Comparison of ENCODE assay signal across 32 mouse cellular contexts in genomic region chr9:10457900-10458299, GRCm38 (mm10).
A peak's percentile ranks its signal among the peaks of the same experiment; 100 is the strongest.
DNase-seq lines count a peak whose midpoint lies in the region; ATAC-seq and TF ChIP-seq lines count a peak whose summit lies in the region.
"Had no signal": no experiment of that assay in that cellular context is flagged by ENCODE, and none has a peak within 500 bp of the region (broad histone marks: within the 10 kb centered on the region; RNA-seq: fewer than 3 reads in every experiment).

No protein-coding gene starts in this region.

- 40% methylated on average over 3 of the region's 3 CpGs for WGBS in kidney, postnatal 0 days
- WGBS in midbrain, embryonic 15.5 days: 17% methylated on average over 3 of the region's 3 CpGs
- WGBS in midbrain, embryonic 14.5 days: 29% methylated on average over 3 of the region's 3 CpGs

- H3K27me3 ChIP-seq in kidney, postnatal 0 days (ENCODE audit: insufficient read depth, low read length): no peaks in the 10 kb centered on the region
- H3K27me3 ChIP-seq in midbrain, embryonic 15.5 days (replicated peaks): no peaks in the 10 kb centered on the region
- H3K27me3 ChIP-seq in midbrain, embryonic 14.5 days (ENCODE audit: control insufficient read depth, insufficient read depth, low read length): no peaks in the 10 kb centered on the region
- H3K27me3 ChIP-seq: embryonic facial prominence, embryonic 13.5 days; hindbrain, embryonic 15.5 days; limb, embryonic 13.5 days; megakaryocyte, embryonic 14.5 days; midbrain, embryonic 12.5 days; Patski had no signal

- TF ChIP-seq CTCF in kidney, postnatal 0 days (IDR thresholded peaks at IDR 0.05; ENCODE audit: low read depth): no peak

- no peaks in the 10 kb centered on the region for H3K9me3 ChIP-seq in kidney, postnatal 0 days (replicated peaks; ENCODE audit: low read length)
- H3K9me3 ChIP-seq in midbrain, embryonic 15.5 days: no peaks in the 10 kb centered on the region
- no peaks in the 10 kb centered on the region for H3K9me3 ChIP-seq in midbrain, embryonic 14.5 days (ENCODE audit: control insufficient read depth, low read length)
- H3K9me3 ChIP-seq: embryonic facial prominence, embryonic 13.5 days; hindbrain, embryonic 15.5 days; limb, embryonic 13.5 days; megakaryocyte, embryonic 14.5 days; midbrain, embryonic 12.5 days had no signal

- H3K4me2 ChIP-seq in kidney, postnatal 0 days (ENCODE audit: low read length): no peak overlapping the region
- H3K4me2 ChIP-seq in midbrain, embryonic 15.5 days: no peak overlapping the region
- H3K4me2 ChIP-seq in midbrain, embryonic 14.5 days (ENCODE audit: low read length): no peak overlapping the region
- H3K4me2 ChIP-seq: embryonic facial prominence, embryonic 13.5 days; heart, embryonic 11.5 days; hindbrain, embryonic 15.5 days; limb, embryonic 13.5 days; liver, embryonic 11.5 days; midbrain, embryonic 12.5 days had no signal

- no peaks in the 10 kb centered on the region for H3K36me3 ChIP-seq in kidney, postnatal 0 days (ENCODE audit: insufficient read depth, low read length)
- no peaks in the 10 kb centered on the region for H3K36me3 ChIP-seq in midbrain, embryonic 15.5 days (replicated peaks)
- no peaks in the 10 kb centered on the region for H3K36me3 ChIP-seq in midbrain, embryonic 14.5 days (ENCODE audit: control insufficient read depth, insufficient read depth, low read length)
- H3K36me3 ChIP-seq: embryonic facial prominence, embryonic 13.5 days; hindbrain, embryonic 15.5 days; limb, embryonic 13.5 days; midbrain, embryonic 12.5 days had no signal

- H3K9ac ChIP-seq in kidney, postnatal 0 days (ENCODE audit: low read depth, low read length): no peak overlapping the region
- no peak overlapping the region for H3K9ac ChIP-seq in midbrain, embryonic 15.5 days
- no peak overlapping the region for H3K9ac ChIP-seq in midbrain, embryonic 14.5 days (replicated peaks; ENCODE audit: low read length)
- H3K9ac ChIP-seq: embryonic facial prominence, embryonic 13.5 days; hindbrain, embryonic 15.5 days; limb, embryonic 13.5 days; midbrain, embryonic 12.5 days had no signal

- H3K4me1 ChIP-seq in kidney, postnatal 0 days (replicated peaks; ENCODE audit: insufficient read depth, low read length): no peaks in the 10 kb centered on the region
- H3K4me1 ChIP-seq in midbrain, embryonic 15.5 days: 0 out of 2 replicates have a peak, but pooled peaks cover 3% of the 10 kb centered on the region
- H3K4me1 ChIP-seq in midbrain, embryonic 14.5 days (ENCODE audit: control insufficient read depth, insufficient read depth, low read length): no peaks in the 10 kb centered on the region
- H3K4me1 ChIP-seq: embryonic facial prominence, embryonic 13.5 days; hindbrain, embryonic 15.5 days; limb, embryonic 13.5 days; megakaryocyte, embryonic 14.5 days had no signal

- ATAC-seq in kidney, postnatal 0 days (replicated peaks; ENCODE audit: low FRiP score, low read depth): no peak
- ATAC-seq in midbrain, embryonic 15.5 days (replicated peaks): 0 out of 2 replicates have a peak, but pooled peaks have one; percentile 30
- ATAC-seq in midbrain, embryonic 14.5 days (ENCODE audit: low FRiP score, low TSS enrichment): no peak
- ATAC-seq: inflammation-experienced regulatory T-cells, adult 6 months; lung, postnatal 0 days; Patski had no signal

- H3K4me3 ChIP-seq in kidney, postnatal 0 days (replicated peaks; ENCODE audit: low read depth, low read length): no peak overlapping the region
- no peak overlapping the region for H3K4me3 ChIP-seq in midbrain, embryonic 15.5 days
- no peak overlapping the region for H3K4me3 ChIP-seq in midbrain, embryonic 14.5 days (replicated peaks; ENCODE audit: low read depth, low read length)
- H3K4me3 ChIP-seq: embryonic facial prominence, embryonic 13.5 days; erythroblast, embryonic 14.5 days; hindbrain, embryonic 15.5 days; left cerebral cortex, adult 2 months; limb, embryonic 13.5 days; megakaryocyte, embryonic 14.5 days; midbrain, embryonic 12.5 days had no signal

- H3K27ac ChIP-seq in kidney, postnatal 0 days: no peak overlapping the region
- no peak overlapping the region for H3K27ac ChIP-seq in midbrain, embryonic 15.5 days
- H3K27ac ChIP-seq in midbrain, embryonic 14.5 days (replicated peaks; ENCODE audit: low read depth, low read length): no peak overlapping the region
- H3K27ac ChIP-seq: embryonic facial prominence, embryonic 13.5 days; hindbrain, embryonic 15.5 days; left cerebral cortex, adult 2 months; limb, embryonic 13.5 days; midbrain, embryonic 12.5 days; stomach, postnatal 0 days had no signal

- peak; percentile 8 for DNase-seq in embryo, embryonic 11 days
- DNase-seq in embryo, embryonic 9.5 days (ENCODE audit: extremely low spot score): no peak
- peak; percentile 2 for DNase-seq in kidney, postnatal 0 days (ENCODE audit: low spot score)
- no peak for DNase-seq in kidney, adult 9 months
- DNase-seq in midbrain, embryonic 14.5 days: no peak
- DNase-seq in brain, adult 2 months (ENCODE audit: low read depth, low spot score): peak; percentile 54
- DNase-seq in adrenal gland, adult (ENCODE audit: inconsistent age in 2 of 2, low spot score in 1 of 2): no peak
- DNase-seq: adrenal gland, adult 2 months; adrenal gland, postnatal 36 days; cerebellum, adult 9-10 months; gastrocnemius, postnatal 25 days; heart, postnatal 4 days; kidney, adult 11 months; kidney, postnatal 10 days; lung, postnatal 4 days; right cerebral cortex, postnatal 4 days; thymus, adult 2 months; thymus, postnatal 36 days had no signal

Comparison
In these comparisons a context has a peak if more than half of its experiments do, and no peak if none do; other contexts are left out.
1. DNase-seq: peak in embryo, embryonic 11 days (single experiment), kidney, postnatal 0 days (single experiment) and brain, adult 2 months (single experiment); none in embryo, embryonic 9.5 days (single experiment), kidney, adult 9 months (single experiment), midbrain, embryonic 14.5 days (single experiment) and adrenal gland, adult (0 of 2).